Comparison of ENCODE assay signal across 24 mouse cellular contexts in the genomic region with DNA sequence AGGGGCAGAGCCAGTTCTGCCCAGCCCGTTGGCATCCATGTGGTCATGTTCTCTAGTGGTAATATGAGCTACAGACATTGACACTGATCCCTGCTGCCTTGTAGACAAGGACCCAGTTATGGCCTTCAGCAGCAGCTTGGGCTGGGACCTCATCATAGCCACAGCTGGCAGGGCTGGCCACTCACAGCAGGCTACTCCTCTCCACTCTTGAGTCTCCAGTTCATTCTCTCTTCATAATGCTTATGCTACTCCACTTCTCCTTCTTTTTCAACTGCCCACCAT.
DNase-seq lines count a peak whose midpoint lies in the region; ATAC-seq and TF ChIP-seq lines count a peak whose summit lies in the region.
"Had no signal": no experiment of that assay in that cellular context is flagged by ENCODE, and none has a peak within 500 bp of the region (broad histone marks: within the 10 kb centered on the region; RNA-seq: fewer than 3 reads in every experiment).

No protein-coding gene starts in this region.

- H3K27me3 ChIP-seq in heart, adult 2 months (ENCODE audit: control insufficient read depth, insufficient read depth, low read length): no peaks in the 10 kb centered on the region
- H3K27me3 ChIP-seq in lung, embryonic 14.5 days (ENCODE audit: insufficient read depth, low read length): no peaks in the 10 kb centered on the region
- no peaks in the 10 kb centered on the region for H3K27me3 ChIP-seq in stomach, postnatal 0 days (ENCODE audit: control insufficient read depth, insufficient read depth, low read length)
- H3K27me3 ChIP-seq: CH12.LX; embryonic facial prominence, embryonic 12.5 days; forebrain, embryonic 13.5 days; Patski had no signal

- DNase-seq in heart, adult 11 months: peak; percentile 73
- no peak for DNase-seq in heart, adult 2 months
- no peak for DNase-seq in lung, embryonic 14.5 days
- DNase-seq in lung, postnatal 14 days: no peak
- peak; percentile 0 for DNase-seq in lung, postnatal 36 days
- DNase-seq in lung, adult 2 months: no peak
- no peak for DNase-seq in stomach, postnatal 0 days (ENCODE audit: low spot score)
- DNase-seq: adrenal gland, adult 8-10 months; adrenal gland, postnatal 14 days; adrenal gland, postnatal 36 days; B cell, adult 2 months; cerebellum, adult 11-12 months; cerebellum, adult 2 months; cerebellum, adult 9-10 months; cerebellum, postnatal 10 days; cerebellum, postnatal 25 days had no signal

- no peak for TF ChIP-seq CTCF in heart, adult 2 months (IDR thresholded peaks at IDR 0.05)
- no peak for TF ChIP-seq CTCF in lung, embryonic 14.5 days (IDR thresholded peaks at IDR 0.05; ENCODE audit: low read depth)
- TF ChIP-seq CTCF in lung, adult 2 months (IDR thresholded peaks at IDR 0.05; ENCODE audit: insufficient read depth, low read length): no peak
- no peak for TF ChIP-seq CTCF in stomach, postnatal 0 days (IDR thresholded peaks at IDR 0.05; ENCODE audit: low read depth)

- H3K4me3 ChIP-seq in heart, adult 2 months: no peak overlapping the region
- H3K4me3 ChIP-seq in lung, embryonic 14.5 days (ENCODE audit: low read depth, low read length): no peak overlapping the region
- H3K4me3 ChIP-seq in lung, adult 2 months (replicated peaks; ENCODE audit: extremely low read depth, low read depth, low read length): no peak overlapping the region
- H3K4me3 ChIP-seq in stomach, postnatal 0 days (ENCODE audit: low read depth, low read length): no peak overlapping the region
- H3K4me3 ChIP-seq: embryonic facial prominence, embryonic 10.5 days; embryonic facial prominence, embryonic 12.5 days; forebrain, embryonic 13.5 days had no signal

- 79% methylated on average over 1 of the region's 1 CpGs for WGBS in heart, adult 2 months
- WGBS in lung, embryonic 14.5 days: 50% methylated on average over 1 of the region's 1 CpGs
- 59% methylated on average over 1 of the region's 1 CpGs for WGBS in lung, adult 2 months
- 29% methylated on average over 1 of the region's 1 CpGs for WGBS in stomach, postnatal 0 days

- no peak for TF ChIP-seq POLR2A in heart, adult 2 months (IDR thresholded peaks at IDR 0.05; ENCODE audit: insufficient read depth, low read depth, low read length)
- no peak for TF ChIP-seq POLR2A in lung, adult 2 months (IDR thresholded peaks at IDR 0.05; ENCODE audit: borderline replicate concordance, extremely low read depth, low read depth, low read length)

- 0 out of 2 replicates have a peak, but pooled peaks have one; percentile 11 for ATAC-seq in lung, embryonic 14.5 days (ENCODE audit: insufficient read depth)
- ATAC-seq in stomach, postnatal 0 days (ENCODE audit: low FRiP score, low TSS enrichment): 0 out of 2 replicates have a peak, but pooled peaks have one; percentile 6
- ATAC-seq: activated CD4-positive, CD25-positive, alpha-beta regulatory T cell, adult 4 months; CD4-positive, CD25-positive, alpha-beta regulatory T cell, adult 4 months; forebrain, embryonic 13.5 days; Patski had no signal

- H3K36me3 ChIP-seq in heart, adult 2 months (ENCODE audit: control insufficient read depth, insufficient read depth, low read length): no peaks in the 10 kb centered on the region
- H3K36me3 ChIP-seq in lung, embryonic 14.5 days (ENCODE audit: insufficient read depth): no peaks in the 10 kb centered on the region
- no peaks in the 10 kb centered on the region for H3K36me3 ChIP-seq in stomach, postnatal 0 days (ENCODE audit: control insufficient read depth, insufficient read depth, low read length)
- H3K36me3 ChIP-seq: embryonic facial prominence, embryonic 10.5 days; embryonic facial prominence, embryonic 12.5 days; G1E had no signal

- no peak overlapping the region for H3K27ac ChIP-seq in heart, adult 2 months
- no peak overlapping the region for H3K27ac ChIP-seq in lung, embryonic 14.5 days (ENCODE audit: low read depth)
- H3K27ac ChIP-seq in stomach, postnatal 0 days (replicated peaks): no peak overlapping the region
- H3K27ac ChIP-seq: embryonic facial prominence, embryonic 10.5 days; embryonic facial prominence, embryonic 12.5 days; forebrain, embryonic 13.5 days had no signal

- H3K9ac ChIP-seq in heart, adult 2 months (ENCODE audit: low read depth, low read length): no peak overlapping the region
- H3K9ac ChIP-seq in lung, embryonic 14.5 days: no peak overlapping the region
- H3K9ac ChIP-seq in stomach, postnatal 0 days (ENCODE audit: low read length): no peak overlapping the region
- H3K9ac ChIP-seq: embryonic facial prominence, embryonic 12.5 days; forebrain, embryonic 13.5 days had no signal

- no peaks in the 10 kb centered on the region for H3K9me3 ChIP-seq in lung, embryonic 14.5 days (ENCODE audit: low read depth, low read length)
- no peaks in the 10 kb centered on the region for H3K9me3 ChIP-seq in stomach, postnatal 0 days (ENCODE audit: control insufficient read depth, low read length)
- H3K9me3 ChIP-seq: embryonic facial prominence, embryonic 10.5 days; embryonic facial prominence, embryonic 12.5 days; forebrain, embryonic 13.5 days; G1E had no signal

- no peaks in the 10 kb centered on the region for H3K79me2 ChIP-seq in heart, adult 2 months (replicated peaks; ENCODE audit: control insufficient read depth, insufficient read depth, low read length)

- intact Hi-C loops in heart, adult 2 months (cut with DNase I): no loop called here

- no peak for TF ChIP-seq EP300 in heart, adult 2 months (IDR thresholded peaks at IDR 0.05; ENCODE audit: insufficient read depth, low read depth, low read length)
- TF ChIP-seq EP300 in stomach, postnatal 0 days (optimal IDR thresholded peaks at IDR 0.05): no peak

- H3K4me2 ChIP-seq in lung, embryonic 14.5 days: no peak overlapping the region
- no peak overlapping the region for H3K4me2 ChIP-seq in stomach, postnatal 0 days (replicated peaks; ENCODE audit: low read depth)
- H3K4me2 ChIP-seq: embryonic facial prominence, embryonic 12.5 days; forebrain, embryonic 13.5 days had no signal

- no peaks in the 10 kb centered on the region; the same call in 1 of the 2 replicates for H3K4me1 ChIP-seq in heart, adult 2 months (ENCODE audit: control insufficient read depth, insufficient read depth, low read length)
- H3K4me1 ChIP-seq in lung, embryonic 14.5 days (ENCODE audit: insufficient read depth): no peaks in the 10 kb centered on the region
- no peaks in the 10 kb centered on the region for H3K4me1 ChIP-seq in lung, adult 2 months (ENCODE audit: control insufficient read depth, insufficient read depth, low read length)
- H3K4me1 ChIP-seq in stomach, postnatal 0 days (replicated peaks; ENCODE audit: control insufficient read depth, insufficient read depth): no peaks in the 10 kb centered on the region
- H3K4me1 ChIP-seq: embryonic facial prominence, embryonic 10.5 days; embryonic facial prominence, embryonic 12.5 days; forebrain, embryonic 13.5 days had no signal

Comparison
In these comparisons a context has a peak if more than half of its experiments do, and no peak if none do; other contexts are left out.
1. DNase-seq: peak in heart, adult 11 months (single experiment) and lung, postnatal 36 days (single experiment); none in heart, adult 2 months (0 of 2), lung, embryonic 14.5 days (single experiment), lung, postnatal 14 days (single experiment), lung, adult 2 months (single experiment) and stomach, postnatal 0 days (single experiment).